Mouse (Mus musculus): ENCODE data around the gene Vps13c. TPM values are rescaled to one million over a fixed set of nuclear protein-coding genes. Genes with fewer than 3 reads are reported as not detected.

The Vps13c gene
- polyA plus RNA-seq, 1 experiment from 2014 or later: 4.0 TPM

DNA sequence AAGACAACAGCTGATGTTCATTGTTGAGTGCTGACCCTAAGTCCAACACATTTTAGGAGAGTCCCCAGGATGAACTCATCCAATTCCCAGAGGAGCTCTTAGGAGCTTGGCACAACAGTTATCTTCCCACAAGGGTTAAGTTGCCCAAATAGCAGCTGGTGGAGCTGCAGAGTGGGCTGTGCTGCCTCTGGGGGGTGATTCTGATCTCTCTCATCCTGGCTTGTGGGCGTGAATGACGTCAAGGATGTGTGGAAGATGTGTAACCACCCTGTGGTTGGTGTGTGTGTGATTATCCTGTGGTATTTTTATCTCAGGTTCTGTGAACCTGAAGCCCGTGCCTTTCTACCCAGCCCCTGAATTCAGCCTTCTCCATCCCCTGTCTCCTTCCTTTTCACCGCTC lies 188.4 kb downstream of the Vps13c start:
- H3K27ac ChIP-seq (replicated peaks): no peak overlapping the region
- no peaks in the 10 kb centered on the region for H3K36me3 ChIP-seq
- H3K4me2 ChIP-seq: no peak overlapping the region
- H3K4me3 ChIP-seq: no peak overlapping the region
- ATAC-seq (ENCODE audit: extremely low read depth, insufficient number of reproducible peaks, low FRiP score, low TSS enrichment): no peak
- peaks cover 5% of the 10 kb centered on the region; the same call in 1 of the 2 replicates for H3K4me1 ChIP-seq
- H3K9ac ChIP-seq: no peak overlapping the region
- H3K27me3 ChIP-seq (replicated peaks): no peaks in the 10 kb centered on the region; the same call in 1 of the 2 replicates
- WGBS: 40% methylated on average over 4 of the region's 4 CpGs
- no peaks in the 10 kb centered on the region for H3K9me3 ChIP-seq

- H3K36me3 ChIP-seq: no peaks in the 10 kb centered on the region
- no peak overlapping the region for H3K9ac ChIP-seq
- H3K4me2 ChIP-seq: no peak overlapping the region
- ATAC-seq (ENCODE audit: extremely low read depth, insufficient number of reproducible peaks, low FRiP score, low TSS enrichment): no peak
- H3K4me1 ChIP-seq: no peaks in the 10 kb centered on the region
- no peaks in the 10 kb centered on the region; the same call in 1 of the 2 replicates for H3K27me3 ChIP-seq (replicated peaks)
- no peak overlapping the region for H3K4me3 ChIP-seq
- H3K27ac ChIP-seq (replicated peaks): no peak overlapping the region
- WGBS: 66% methylated on average over 5 of the region's 5 CpGs
- H3K9me3 ChIP-seq: no peaks in the 10 kb centered on the region
These were observed 193.6 kb downstream of the Vps13c start for GRCm38 (mm10) chr9:68033771-68034170.

Other genes with a start within 250 kb of the Vps13c start
- gene C2cd4b, start 81.0 kb upstream of the Vps13c start, polyA plus RNA-seq (2015; fragmentation: Nextera tagmentation; extraction: Ambion mirVana): 0.71 and 1.1 TPM in 2 replicates
- gene C2cd4a, start 8.1 kb upstream of the Vps13c start, polyA plus RNA-seq (2015; fragmentation: Nextera tagmentation; extraction: Ambion mirVana): 0.27 and 0.34 TPM in 2 replicates